Mouse (Mus musculus) CH12F3 (cell line): Measurements from ENCODE around the gene Gga3.

Experiments
- in situ Hi-C: fragments of 300-500 bp; cut with MboI; formaldehyde crosslinking; loops from 2 replicates; pipeline ENCODE4 v1.14.3; 2020; ENCODE audit warnings: low sequenced_read_pairs

Gene Gga3

DNA sequence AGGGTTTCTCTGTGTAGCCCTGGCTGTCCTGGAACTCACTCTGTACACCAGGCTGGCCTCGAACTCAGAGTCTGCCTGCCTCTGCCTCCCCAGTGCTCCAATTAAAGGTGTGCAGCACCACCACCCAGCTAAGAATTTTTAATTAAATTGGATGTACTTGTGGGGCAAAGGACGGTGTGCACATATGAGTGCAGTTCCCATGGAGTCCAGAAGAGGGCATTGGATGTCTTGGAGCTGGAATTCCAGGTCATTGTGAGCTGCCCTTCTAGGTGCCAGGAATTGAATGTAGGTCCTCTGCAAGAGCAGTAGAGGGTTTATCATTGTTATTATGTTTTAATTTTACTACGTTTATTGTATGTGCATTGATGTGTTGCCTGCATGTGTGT is 27.6 kb upstream of the Gga3 start:
- in situ Hi-C loops = no loop called here

DNA sequence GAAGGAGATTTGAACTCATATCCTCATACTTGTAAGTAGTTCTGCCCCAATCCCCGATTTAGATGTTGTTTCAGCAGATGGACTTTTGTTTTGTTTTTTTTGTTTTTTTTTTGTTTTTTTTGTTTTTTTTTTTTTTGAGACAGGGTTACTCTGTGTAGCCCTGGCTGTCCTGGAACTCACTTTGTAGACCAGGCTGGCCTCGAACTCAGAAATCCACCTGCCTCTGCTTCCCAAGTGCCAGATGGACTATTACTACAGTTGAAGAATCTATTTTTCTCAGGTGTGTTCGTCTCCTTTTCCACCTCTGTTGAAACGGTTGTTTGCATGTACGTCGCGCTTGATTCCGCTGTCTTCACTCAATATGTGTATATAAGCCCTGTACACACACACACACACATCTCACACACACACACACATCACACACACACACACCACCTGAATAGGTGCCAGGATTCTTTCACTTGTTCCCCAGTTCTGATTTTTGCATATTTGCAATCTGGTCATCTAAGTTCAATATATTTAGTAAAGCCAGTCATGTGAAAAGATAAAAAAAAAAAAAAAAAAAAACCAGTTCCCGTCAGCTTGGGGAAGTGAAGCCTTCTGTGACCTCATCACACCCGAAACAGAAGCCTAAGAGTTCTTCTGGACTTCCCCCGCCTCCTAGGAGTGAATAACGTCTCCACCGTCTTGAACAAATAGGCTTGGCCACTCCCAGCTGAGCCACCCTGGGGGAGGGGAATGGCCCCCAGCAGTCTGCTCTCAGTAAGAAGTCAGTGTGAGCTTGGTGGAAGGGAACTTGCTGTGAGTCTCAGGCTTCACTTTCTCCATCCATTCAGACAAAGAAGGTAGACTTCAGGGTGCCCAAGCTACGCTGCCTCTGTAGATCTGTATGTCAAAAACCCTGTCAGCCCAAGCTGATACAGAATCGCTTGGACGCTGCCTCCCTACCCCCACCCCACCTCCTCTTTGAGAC is 27.0 kb upstream of the Gga3 start:
- in situ Hi-C loops = no loop called here

DNA sequence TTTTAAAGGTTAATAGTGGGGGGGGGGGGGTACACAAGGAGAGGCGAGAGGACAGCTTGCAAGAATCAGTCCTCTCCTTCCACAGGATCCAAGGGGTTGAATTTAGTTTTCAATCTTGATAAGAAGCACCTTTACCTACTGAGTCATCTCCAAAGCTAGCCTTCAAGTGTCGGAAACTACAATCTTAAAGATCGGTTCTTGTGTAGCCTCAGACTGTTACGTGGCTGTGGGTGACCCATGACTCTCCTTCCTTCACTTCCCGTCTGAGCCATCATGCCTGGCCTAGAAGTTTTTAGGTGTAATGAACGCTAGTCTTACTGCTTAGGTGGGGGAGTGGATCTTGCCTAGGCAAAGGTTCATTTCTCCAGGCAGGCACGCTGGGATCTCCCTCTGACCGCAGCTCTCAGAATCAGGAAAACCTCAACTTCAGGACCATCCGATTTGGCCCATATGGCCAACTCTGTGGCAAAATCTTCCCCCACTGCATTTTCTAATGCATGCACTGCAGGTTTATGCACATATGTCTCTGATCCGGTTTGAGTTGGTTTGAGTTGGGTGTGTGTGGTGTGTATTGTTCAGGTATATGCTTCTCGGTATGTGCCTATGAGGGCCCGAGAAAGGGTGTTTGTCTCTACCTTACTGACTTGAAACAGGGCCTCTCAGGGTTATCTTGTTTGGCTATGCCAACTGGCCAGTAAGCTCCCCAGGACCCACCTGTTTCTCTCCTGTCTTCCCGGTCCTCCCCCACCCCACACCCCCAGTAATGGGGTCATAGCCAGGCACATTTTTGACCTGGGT is 26.1 kb upstream of the Gga3 start:
- in situ Hi-C loops = no loop called here

DNA sequence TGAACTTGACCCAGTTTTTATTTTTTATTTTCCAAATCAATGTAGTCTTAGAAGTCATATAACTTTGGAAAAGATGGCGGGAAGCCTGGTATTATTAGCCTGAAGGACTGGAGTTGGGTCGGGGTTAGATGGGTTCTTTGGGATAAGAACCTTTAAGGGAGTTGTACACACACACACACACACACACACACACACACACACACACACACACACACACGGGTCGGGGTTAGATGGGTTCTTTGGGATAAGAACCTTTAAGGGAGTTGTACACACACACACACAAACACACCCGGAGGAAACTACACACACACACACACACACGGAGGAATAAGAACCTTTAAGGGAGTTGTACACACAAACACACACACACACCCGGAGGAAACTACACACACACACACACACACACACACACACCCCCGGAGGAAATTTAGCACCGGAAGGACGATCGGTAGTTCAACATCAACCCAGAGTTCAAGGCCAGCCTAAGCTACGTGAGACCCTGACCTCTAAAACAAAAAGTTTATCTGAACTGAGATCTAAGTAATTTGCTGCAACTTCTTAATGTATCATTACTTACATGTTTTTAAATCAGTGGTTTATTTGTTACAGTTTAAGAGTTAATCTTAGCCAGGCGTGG is 24.7 kb upstream of the Gga3 start:
- in situ Hi-C loops = no loop called here

DNA sequence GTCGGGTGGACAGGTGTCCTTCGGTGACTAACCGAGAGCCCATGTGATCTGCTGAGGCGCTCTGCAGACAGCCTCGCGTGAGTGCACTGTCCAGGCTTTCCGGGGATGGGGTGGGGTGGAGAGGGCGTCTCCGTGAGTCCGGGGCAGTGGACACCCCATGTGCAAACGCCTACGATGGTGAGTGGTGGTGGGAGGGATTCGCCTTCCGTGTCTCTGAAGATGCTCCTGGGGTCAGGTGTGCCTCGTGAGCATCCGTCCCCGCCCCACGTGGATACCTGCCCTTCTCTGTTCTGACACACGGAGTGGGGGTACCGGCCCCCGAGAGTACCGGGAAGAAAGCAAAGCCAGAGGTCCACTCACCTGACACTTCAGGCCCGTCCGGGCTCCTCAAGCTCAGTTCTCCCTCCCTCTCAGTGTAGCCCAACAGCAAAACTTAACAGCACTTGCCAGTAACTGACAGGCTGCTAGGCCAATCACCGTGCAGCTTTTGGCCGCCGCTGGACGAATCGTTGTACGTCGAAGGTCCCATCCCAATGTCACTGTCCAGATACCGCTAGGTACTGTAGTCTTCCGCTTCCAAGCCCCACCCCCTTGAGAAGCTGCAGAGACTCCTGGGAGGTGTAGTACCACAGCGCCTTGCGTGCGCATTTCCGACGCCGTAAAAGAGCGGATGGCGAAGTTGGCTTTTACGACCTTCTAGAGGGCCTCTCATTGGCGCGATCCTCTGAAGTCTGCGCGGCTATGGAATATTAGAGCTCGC is 24.0 kb upstream of the Gga3 start, which contains the start of gene Slc25a19:
Slc25a19 (minus strand) TSS at position 591 of the 760 bp plus-strand sequence.
- in situ Hi-C loops = no loop called here

DNA sequence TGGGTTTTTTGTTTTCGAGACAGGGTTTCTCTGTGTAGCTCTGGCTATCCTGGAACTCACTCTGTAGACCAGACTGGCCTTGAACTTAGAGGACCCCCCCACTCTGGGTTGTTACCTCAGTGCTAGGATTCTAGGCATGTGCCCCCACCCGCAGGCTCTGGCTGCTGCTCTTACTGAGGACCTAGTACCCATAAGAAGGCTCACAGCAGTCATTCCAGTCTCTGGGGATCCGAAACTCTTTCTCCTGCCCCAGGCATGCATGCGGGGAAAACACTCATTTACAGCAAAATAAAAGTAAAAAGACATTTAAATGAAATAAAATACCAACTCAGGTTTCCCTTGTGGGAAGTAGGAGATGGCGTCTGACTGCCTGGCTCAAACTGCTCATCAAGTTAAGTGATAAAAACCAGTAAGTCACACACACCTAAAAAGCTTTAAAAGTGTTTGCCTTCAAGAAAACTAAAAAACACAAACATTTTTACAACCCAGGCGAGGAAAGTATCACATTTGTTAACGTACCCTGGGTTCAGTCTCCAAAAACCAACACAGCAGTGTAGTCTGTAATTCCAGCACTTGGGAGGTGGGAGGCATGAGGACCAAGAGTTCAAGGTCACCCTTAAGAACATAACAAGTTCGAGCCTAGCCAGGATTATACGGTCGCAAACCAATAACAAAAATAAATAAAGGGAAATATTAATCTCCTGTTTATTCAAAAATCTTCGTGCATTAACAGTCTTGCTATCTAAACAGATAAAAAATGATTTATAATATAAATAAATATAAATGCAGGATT is 23.2 kb upstream of the Gga3 start:
- in situ Hi-C loops = no loop called here

DNA sequence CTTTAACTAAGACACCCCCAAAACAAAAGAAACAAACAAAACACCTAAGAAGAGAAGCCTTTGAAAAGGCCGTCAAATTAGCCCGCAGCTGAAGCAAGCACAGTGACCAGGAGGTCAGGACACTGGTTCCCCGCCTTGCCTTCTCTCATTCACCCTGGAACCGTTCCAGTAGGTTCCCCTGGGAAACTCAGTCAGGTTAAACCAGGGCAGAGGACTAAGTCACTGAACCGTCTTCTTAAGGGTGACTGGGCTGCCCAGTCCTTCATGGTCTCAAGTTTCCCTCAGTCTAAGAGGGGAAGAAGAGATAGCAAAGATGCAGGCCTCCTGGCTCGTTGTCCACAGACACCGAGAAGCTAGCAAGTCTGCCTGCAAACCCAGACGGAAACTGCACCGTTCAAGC is 22.0 kb upstream of the Gga3 start:
- in situ Hi-C loops = no loop called here

DNA sequence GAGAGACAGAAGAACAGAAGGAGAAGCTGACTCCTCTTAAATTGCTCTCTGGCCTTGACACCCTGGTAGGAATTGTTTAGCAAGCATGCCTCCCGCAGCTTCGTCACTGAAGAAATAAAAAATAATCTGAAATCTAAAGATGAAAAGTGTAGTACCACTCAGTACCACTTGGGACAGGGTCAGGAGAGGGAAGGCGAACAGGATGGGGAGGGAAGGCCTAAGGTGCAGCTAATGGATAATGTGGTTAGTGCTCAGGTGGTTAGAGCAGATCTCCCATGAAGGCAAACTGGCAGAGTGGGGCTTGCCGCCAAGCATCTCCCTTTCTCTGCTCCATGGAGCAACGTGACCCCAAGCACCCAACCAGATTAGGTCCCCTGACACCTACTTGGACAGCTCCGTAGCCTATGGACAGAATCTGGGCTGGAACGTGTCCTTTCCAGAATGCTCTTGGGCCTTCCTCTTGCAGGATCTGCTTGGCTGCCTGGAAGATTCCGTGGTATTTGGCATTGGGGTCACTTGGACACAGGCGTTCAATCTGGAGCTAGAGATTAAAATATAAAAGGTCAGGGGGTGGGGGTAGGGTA is 19.7 kb upstream of the Gga3 start:
- in situ Hi-C loops = no loop called here

DNA sequence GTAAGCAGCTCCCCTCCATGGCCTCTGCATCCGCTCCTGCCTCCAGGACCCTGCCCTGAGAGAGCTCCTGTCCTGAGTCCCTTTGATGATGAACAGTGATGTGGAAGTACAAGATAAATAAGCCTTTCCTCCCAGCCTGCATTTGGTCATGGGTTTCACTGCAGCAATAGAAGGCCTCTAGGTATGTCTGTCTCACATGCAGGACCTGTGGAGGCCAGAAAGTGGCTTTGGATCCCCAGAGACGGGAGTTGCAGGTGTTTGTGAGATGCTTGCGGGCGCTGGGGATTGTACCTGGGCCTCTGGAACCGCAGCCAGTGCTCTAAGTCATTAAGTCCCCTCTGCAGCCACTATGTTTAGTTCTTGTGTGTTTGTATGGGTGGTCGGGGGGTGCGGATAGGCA is 16.1 kb upstream of the Gga3 start:
- in situ Hi-C loops = no loop called here

DNA sequence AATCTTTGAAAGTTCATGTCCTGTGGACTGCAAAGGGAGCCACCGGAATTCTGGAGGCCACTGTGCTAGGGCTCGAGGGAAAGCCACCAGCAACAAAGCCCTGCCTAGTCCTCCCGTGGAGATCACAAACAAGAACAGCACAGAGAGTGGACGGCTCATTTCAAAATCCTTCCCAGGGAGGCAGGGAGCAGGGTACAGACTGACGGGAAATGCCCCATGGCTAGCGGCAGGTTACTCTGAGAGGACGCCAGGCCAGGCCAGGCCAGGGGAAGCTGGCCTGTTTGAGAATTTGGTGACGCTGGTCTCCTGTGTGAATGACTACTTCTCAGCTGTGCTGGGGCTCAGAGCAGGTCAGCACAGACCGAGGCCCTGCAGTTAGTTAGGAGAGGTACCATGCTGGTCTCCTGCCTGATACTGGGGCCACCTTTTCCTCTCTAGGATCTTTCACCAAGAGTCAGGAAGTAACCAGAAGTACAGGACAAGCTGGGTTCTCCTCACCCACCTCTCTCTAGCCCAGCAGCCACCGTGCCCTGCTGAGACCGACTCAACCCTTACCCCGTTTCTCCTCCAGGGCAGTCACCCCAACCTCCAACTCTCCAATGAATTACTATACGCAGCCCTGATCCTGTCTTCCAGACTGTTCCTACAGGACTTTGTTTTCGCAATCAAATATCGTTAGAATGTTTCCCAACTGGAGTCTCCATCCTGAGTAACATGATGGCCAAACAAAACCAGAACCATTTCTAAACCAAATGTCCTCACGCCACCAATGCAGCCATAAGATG is 15.1 kb upstream of the Gga3 start:
- in situ Hi-C loops = no loop called here

DNA sequence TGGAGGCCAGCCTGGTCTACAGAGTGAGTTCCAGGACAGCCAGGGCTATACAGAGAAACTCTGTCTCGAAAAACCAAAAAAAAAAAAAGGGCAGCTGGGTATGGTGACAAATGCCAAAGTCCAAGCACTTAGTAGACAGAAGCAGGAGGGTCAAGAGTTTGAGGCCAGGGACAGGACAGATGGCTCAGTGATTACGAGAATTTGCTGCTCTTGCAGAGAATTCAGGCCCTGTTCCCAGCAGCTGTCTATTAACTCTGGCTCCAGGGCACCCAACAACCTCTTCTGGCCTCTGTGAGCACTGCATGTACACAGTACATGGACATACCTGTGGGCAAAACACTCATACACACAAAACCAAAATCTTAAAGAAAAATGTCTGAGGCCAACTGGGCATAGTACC is 14.2 kb upstream of the Gga3 start:
- in situ Hi-C loops = no loop called here

DNA sequence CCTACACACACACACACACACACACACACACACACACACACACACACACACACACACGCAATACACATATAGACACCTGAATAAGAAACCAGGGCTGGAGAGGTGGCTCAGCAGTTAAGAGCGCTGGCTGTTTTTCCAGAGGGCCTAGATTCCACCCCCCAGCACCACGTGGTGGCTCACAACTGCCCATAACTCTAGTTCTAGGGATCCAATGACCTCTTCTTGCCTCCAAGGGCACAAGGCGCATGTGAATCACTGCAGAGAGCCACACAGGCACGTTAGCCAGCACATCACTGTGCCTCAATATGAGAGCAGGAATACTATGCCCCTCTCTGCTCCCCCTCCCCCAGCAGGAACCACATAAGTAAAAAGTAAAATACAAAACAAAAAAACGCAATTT is 13.0 kb upstream of the Gga3 start:
- in situ Hi-C loops = no loop called here

DNA sequence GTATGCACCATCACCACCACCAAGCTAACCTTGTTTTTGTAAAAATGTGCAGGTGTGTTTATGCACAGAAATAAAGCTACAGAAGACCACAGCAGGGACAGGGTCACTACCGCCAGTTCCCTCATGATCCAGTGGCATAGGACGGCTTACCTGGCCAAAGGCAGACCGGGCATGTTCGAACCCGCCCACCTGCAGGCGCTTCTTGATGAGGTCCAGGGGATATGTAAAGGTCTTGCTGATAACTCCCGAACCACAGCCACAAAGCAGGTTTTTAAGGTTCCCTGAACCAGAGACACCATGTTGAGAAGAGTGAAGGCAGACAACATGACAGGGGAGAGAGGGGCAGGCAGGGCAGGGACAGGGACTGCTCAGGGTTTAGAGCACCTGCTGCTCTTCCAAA is 12.5 kb upstream of the Gga3 start:
- in situ Hi-C loops = no loop called here

DNA sequence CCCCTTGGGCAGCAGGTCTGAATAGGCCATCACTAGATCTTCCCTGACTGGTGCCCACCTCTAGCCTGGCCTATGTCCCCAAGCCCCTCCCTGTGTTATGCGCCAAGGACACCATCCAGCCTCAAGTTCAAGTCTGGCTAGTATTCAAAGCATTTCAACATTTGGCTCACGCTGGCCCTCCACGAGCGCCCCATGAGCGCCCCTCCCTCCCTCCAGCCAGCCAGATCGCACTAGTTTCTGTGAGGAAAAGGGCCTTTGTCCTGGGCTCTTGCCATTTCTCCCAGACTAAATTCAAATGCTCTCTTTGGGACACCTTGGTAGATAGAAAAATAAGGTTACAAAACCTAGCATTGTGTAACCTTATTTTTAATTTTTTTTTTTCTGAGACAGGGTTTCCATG is 12.0 kb upstream of the Gga3 start:
- in situ Hi-C loops = no loop called here

DNA sequence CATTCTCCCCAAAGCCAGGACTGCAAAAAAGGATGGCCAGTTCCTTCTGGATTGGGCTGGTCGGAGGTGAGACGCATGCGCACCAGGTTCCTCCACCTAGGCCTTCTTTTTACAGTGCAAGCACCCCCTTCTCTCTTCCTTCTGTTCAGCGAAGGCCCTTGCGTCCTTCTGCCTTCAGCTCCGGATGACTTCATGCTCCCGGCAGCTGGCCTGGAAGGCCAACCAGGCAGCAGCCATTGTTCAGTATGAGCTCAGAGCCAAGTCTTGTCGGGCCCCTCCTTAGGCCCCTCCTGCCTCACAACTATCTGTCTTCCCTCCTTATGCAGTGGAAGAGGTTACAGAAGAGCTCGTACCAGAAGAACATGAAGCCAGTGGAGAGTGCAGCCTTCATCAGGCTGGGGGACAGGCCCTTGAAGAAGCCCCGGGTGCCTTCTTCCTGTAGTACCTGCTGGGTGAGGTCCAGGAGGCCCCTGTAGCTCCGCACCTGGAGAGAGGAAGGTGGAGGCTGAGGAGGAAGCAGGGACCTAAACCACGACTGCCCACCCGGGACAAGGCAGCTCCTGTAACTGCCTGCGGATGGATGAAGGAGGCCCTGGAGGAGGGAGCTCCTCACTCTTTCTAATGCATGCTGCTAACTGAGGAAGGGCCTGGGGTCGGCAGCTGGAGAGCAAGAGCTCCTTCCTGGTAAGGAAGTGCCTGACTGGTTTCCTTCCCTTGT is 11.4 kb upstream of the Gga3 start:
- in situ Hi-C loops = no loop called here

DNA sequence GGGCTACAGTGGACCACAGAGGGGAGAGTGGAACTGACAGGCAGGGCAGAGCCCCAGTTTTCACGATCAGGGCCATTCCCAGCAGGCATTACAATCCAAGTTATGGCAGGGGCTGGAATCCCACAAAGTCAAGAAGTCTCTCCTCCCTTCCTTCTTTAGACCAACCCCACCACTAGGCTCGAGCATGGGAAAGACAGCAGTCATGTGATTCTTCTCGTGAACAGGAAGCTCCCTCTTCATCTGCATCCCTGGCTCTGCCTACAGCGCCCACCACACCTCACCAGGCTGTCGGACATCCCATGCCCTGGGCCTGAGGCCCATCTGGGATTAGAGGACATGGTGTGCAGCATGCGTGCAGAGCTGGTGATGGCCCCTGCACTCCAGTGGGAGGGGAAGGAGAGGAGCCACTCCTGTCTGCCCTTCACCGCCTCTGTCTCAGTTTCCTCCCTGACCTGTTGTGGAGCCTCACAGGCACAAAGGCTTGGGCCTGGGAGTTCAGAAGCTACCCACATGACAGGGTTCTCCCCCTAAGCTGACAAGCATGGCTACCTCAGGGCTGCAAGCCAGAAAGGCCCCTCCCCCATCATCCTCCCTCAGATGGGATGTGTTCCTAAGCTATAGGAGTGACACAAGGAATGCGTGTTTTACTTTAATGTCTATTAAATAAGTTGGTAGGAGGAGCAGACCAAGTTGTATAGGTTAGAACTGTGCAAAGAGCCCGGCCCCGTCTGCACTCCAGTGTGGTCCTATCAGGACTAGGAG is 10.7 kb upstream of the Gga3 start:
- in situ Hi-C loops = no loop called here

DNA sequence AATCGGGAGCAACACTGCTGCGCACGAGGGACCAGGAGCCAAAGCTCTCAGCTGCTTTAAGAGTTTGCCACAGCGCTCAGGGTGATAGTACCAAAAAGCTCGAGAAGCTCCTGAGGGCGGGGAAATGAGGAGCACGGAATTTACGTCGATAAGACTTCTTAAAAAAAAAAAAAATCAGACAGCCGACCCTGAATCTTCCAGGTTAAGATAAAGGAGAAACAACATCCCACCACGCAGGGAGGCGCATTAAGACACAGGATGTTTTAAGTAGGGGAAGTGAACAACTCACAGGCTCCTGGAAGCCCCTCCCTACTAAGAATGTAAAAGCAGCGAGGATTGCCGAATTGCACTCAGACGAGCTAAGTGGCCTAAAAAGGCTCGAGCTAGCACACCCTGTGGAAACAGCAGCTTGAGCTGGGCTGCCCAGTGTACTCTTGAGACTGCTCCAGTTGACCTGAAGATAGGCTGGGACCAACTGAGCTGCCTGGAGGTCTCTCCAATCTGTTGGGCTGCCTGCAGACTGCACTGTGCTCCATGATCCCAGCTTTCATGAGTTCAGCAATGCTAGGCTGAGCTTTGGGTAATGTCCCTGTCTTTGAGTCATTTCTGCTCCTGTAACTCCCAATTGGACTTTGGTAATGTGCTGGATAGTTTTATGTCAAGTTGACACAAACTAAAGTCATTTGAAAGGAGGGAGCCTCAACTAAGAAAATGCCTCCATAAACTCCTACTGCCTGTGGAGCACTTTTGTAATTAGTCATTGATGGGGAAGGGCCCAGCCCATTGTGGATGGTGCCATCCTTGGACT is 9.5 kb upstream of the Gga3 start:
- in situ Hi-C loops = no loop called here
